Mouse (Mus musculus) lung, adult 10 weeks (tissue): Measurements from ENCODE around the gene Trp53i11. TPM values are rescaled to one million over a fixed set of nuclear protein-coding genes. Genes with fewer than 3 reads are reported as not detected.

ENCODE experiments used
- polyA plus RNA-seq: library from polyadenylated mRNA; stranded (reverse); fragments of 350-450 nt; fragmentation: Illumina TruSeq; extraction: RNeasy Lipid Tissue Mini Kit (QIAGEN cat#74804); gene quantifications from one replicate; pipeline ENCODE4 v1.2.3, GENCODE M21; 2014; ENCODE audit warnings: low read depth, low replicate concordance; ENCODE audit not compliant: insufficient read depth

Trp53i11 gene
- polyA plus RNA-seq, result 17.3 TPM

GRCm38 (mm10) chr2:93187323-93187996 is at the start of gene Trp53i11:
Gene Trp53i11 (plus strand): TSS chr2:93187548.

Other genes with a start within 250 kb of the Trp53i11 start
- 4.0 TPM for gene Prdm11, start 141.4 kb upstream of the Trp53i11 start, polyA plus RNA-seq
- gene Tspan18, start 147.0 kb downstream of the Trp53i11 start, polyA plus RNA-seq, result 45.1 TPM